Mouse (Mus musculus) adrenal gland, postnatal 10 days (tissue): ENCODE measurements around the gene Hsf5. TPM values are rescaled to one million over a fixed set of nuclear protein-coding genes. Genes with fewer than 3 reads are reported as not detected.
A peak's percentile ranks its signal among the peaks of the same experiment; 100 is the strongest.

ENCODE experiments used
- DNase-seq: peaks from one replicate; pipeline ENCODE4 v3.0.0; 2021; ENCODE audit warnings: mixed read lengths
- long read RNA-seq, 2 experiments: library from polyadenylated mRNA; stranded (forward); transcript quantifications; one replicate each; pipeline ENCODE4 v2.0.0; 2021
- total RNA-seq, 2 experiments: library from RNA; stranded (reverse); gene quantifications; 2 replicates each; pipeline ENCODE4 v1.2.3; 2021

The Hsf5 gene
- under 1 TPM; 0.12 TPM for total RNA-seq
- long read RNA-seq, experiment 1, result 0 reads
- long read RNA-seq, experiment 2, result 0 reads

- no peak for DNase-seq
Measured at GRCm38 (mm10) chr11:87616790-87617474, at the start of gene Hsf5. Gene Hsf5, plus strand, starts transcription at chr11:87617164.

GRCm38 (mm10) chr11:87568255-87568953, 48.6 kb upstream of the Hsf5 start, which contains the start of gene Sept4:
Gene Sept4, plus strand, starts transcription at chr11:87568903.
- DNase-seq, result no peak

GRCm38 (mm10) chr11:87570743-87571142, 46.2 kb upstream of the Hsf5 start:
- DNase-seq, result no peak

- no peak for DNase-seq
Measured at GRCm38 (mm10) chr11:87571361-87571950, 45.5 kb upstream of the Hsf5 start.

- DNase-seq, result no peak
Measured at GRCm38 (mm10) chr11:87573751-87574150, 43.2 kb upstream of the Hsf5 start.

- no peak for DNase-seq
Measured at GRCm38 (mm10) chr11:87574520-87575180, 42.3 kb upstream of the Hsf5 start.

GRCm38 (mm10) chr11:87577601-87578248, 39.2 kb upstream of the Hsf5 start:
- DNase-seq, result no peak

- peak; percentile 84 for DNase-seq
Measured at GRCm38 (mm10) chr11:87578249-87578962, 38.6 kb upstream of the Hsf5 start.

GRCm38 (mm10) chr11:87578963-87579601, 37.9 kb upstream of the Hsf5 start:
- no peak for DNase-seq

- no peak for DNase-seq
Measured at GRCm38 (mm10) chr11:87579713-87580112, 37.3 kb upstream of the Hsf5 start.

- DNase-seq, result no peak
Measured at GRCm38 (mm10) chr11:87580543-87581085, 36.4 kb upstream of the Hsf5 start.

GRCm38 (mm10) chr11:87581161-87581865, 35.7 kb upstream of the Hsf5 start:
- DNase-seq, result no peak

- DNase-seq, result peak; percentile 55
Measured at GRCm38 (mm10) chr11:87581933-87582710, 34.8 kb upstream of the Hsf5 start.

GRCm38 (mm10) chr11:87583291-87584034, 33.5 kb upstream of the Hsf5 start:
- DNase-seq, result no peak

- peak; percentile 49 for DNase-seq
Measured at GRCm38 (mm10) chr11:87584711-87585505, 32.1 kb upstream of the Hsf5 start.

- no peak for DNase-seq
Measured at GRCm38 (mm10) chr11:87587211-87587874, 29.6 kb upstream of the Hsf5 start.

GRCm38 (mm10) chr11:87589605-87590004, 27.4 kb upstream of the Hsf5 start:
- no peak for DNase-seq
